In the genomic region with DNA sequence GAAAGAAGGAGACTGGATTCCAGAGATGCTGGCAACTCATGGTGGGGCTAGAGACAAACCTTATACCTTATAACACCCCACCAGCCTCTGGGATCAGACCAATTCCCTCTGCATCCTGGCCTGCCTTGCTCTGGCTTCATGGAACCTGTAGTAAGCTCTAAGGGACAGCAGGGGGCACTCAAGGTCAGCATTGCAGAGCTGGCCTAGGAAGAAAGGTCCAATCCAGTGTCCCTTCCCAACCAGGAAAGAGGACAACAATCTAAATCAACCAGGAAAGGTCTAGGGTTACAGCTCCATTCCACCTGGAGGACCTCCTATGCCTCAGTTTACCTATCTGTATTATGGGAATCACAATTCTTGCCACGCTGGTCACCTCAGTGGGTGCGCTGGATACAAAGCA, we compare ENCODE assay signal across 9 mouse cellular contexts. TPM values are rescaled to one million over a fixed set of nuclear protein-coding genes. Genes with fewer than 3 reads are reported as not detected.
DNase-seq lines count a peak whose midpoint lies in the region; ATAC-seq and TF ChIP-seq lines count a peak whose summit lies in the region.
"Had no signal": no experiment of that assay in that cellular context is flagged by ENCODE, and none has a peak within 500 bp of the region (broad histone marks: within the 10 kb centered on the region; RNA-seq: fewer than 3 reads in every experiment).

No protein-coding gene starts in this region.

- no peak overlapping the region for H3K4me2 ChIP-seq in heart, embryonic 11.5 days
- H3K4me2 ChIP-seq in heart, embryonic 16.5 days (ENCODE audit: low read depth, low read length) = no peak overlapping the region
- H3K4me2 ChIP-seq: limb, embryonic 12.5 days had no signal

- no peak overlapping the region for H3K27ac ChIP-seq in heart, adult 2 months
- no peak overlapping the region for H3K27ac ChIP-seq in heart, embryonic 11.5 days (ENCODE audit: low read depth, low read length)
- no peak overlapping the region for H3K27ac ChIP-seq in heart, embryonic 16.5 days (ENCODE audit: low read length)
- H3K27ac ChIP-seq: limb, embryonic 12.5 days had no signal

- TF ChIP-seq EP300 in heart, adult 2 months (IDR thresholded peaks at IDR 0.05; ENCODE audit: insufficient read depth, low read depth, low read length) = peak; percentile 94

- H3K36me3 ChIP-seq in heart, adult 2 months (ENCODE audit: control insufficient read depth, insufficient read depth, low read length) = no peaks in the 10 kb centered on the region
- no peaks in the 10 kb centered on the region for H3K36me3 ChIP-seq in heart, embryonic 11.5 days (ENCODE audit: control insufficient read depth, insufficient read depth, low read length)
- no peaks in the 10 kb centered on the region for H3K36me3 ChIP-seq in heart, embryonic 16.5 days (ENCODE audit: control insufficient read depth, insufficient read depth)

- no peak for TF ChIP-seq POLR2A in heart, adult 2 months (IDR thresholded peaks at IDR 0.05; ENCODE audit: insufficient read depth, low read depth, low read length)

- H3K4me1 ChIP-seq in heart, adult 2 months (ENCODE audit: control insufficient read depth, insufficient read depth, low read length) = no peaks in the 10 kb centered on the region
- H3K4me1 ChIP-seq in heart, embryonic 11.5 days (ENCODE audit: control insufficient read depth, insufficient read depth, low read length) = peaks cover 3% of the 10 kb centered on the region; the same call in 1 of the 2 replicates
- peaks cover 3% of the 10 kb centered on the region; the same call in 1 of the 2 replicates for H3K4me1 ChIP-seq in heart, embryonic 16.5 days (ENCODE audit: control insufficient read depth, insufficient read depth, low read length)
- H3K4me1 ChIP-seq: limb, embryonic 12.5 days had no signal

- peak; percentile 64 to 69 for DNase-seq in heart, adult 2 months
- peak; percentile 80 for DNase-seq in NIH3T3 (ENCODE audit: low read depth)
- DNase-seq in cerebellum, postnatal 25 days = peak; percentile 68 to 81
- DNase-seq in layer of hippocampus, adult 11-12 months (ENCODE audit: low spot score) = peak; percentile 47
- DNase-seq in lung, postnatal 10 days = peak; percentile 80
- DNase-seq in spleen, postnatal 10 days (ENCODE audit: low spot score in 2 of 2) = peak; percentile 63 to 66

- no peaks in the 10 kb centered on the region for H3K79me2 ChIP-seq in heart, adult 2 months (replicated peaks; ENCODE audit: control insufficient read depth, insufficient read depth, low read length)

- intact Hi-C loops in heart, adult 2 months (cut with DNase I) = loop anchor here (1.0 kb wide), 2 partner anchors 28 to 33 kb away; no protein-coding TSS in a partner anchor

- no peaks in the 10 kb centered on the region for H3K27me3 ChIP-seq in heart, adult 2 months (ENCODE audit: control insufficient read depth, insufficient read depth, low read length)
- H3K27me3 ChIP-seq in heart, embryonic 11.5 days (ENCODE audit: control insufficient read depth, insufficient read depth, low read length) = no peaks in the 10 kb centered on the region
- H3K27me3 ChIP-seq in heart, embryonic 16.5 days (ENCODE audit: control insufficient read depth, insufficient read depth, low read length) = no peaks in the 10 kb centered on the region
- H3K27me3 ChIP-seq: limb, embryonic 12.5 days had no signal

- no peaks in the 10 kb centered on the region for H3K9me3 ChIP-seq in heart, embryonic 11.5 days (replicated peaks; ENCODE audit: control insufficient read depth, low read length)
- no peaks in the 10 kb centered on the region for H3K9me3 ChIP-seq in heart, embryonic 16.5 days (replicated peaks; ENCODE audit: control insufficient read depth, low read length)
- H3K9me3 ChIP-seq: limb, embryonic 12.5 days had no signal

- ATAC-seq in heart, embryonic 11.5 days (replicated peaks; ENCODE audit: insufficient number of reproducible peaks, low FRiP score, low TSS enrichment) = no peak
- 0 out of 2 replicates have a peak, but pooled peaks have one; percentile 29 for ATAC-seq in heart, embryonic 16.5 days (replicated peaks; ENCODE audit: extremely low read depth, insufficient read depth, low FRiP score)

- H3K9ac ChIP-seq in heart, adult 2 months (ENCODE audit: low read depth, low read length) = no peak overlapping the region
- H3K9ac ChIP-seq in heart, embryonic 11.5 days (ENCODE audit: low read depth, low read length) = no peak overlapping the region
- no peak overlapping the region for H3K9ac ChIP-seq in heart, embryonic 16.5 days (ENCODE audit: low read length)

- 99% methylated on average over 2 of the region's 2 CpGs for WGBS in heart, adult 2 months
- 98% methylated on average over 2 of the region's 2 CpGs for WGBS in heart, embryonic 11.5 days (ENCODE audit: insufficient replicate concordance)
- 97% methylated on average over 2 of the region's 2 CpGs for WGBS in heart, embryonic 16.5 days

- TF ChIP-seq CTCF in heart, adult 2 months (IDR thresholded peaks at IDR 0.05) = 0 out of 2 replicates have a peak, but pooled peaks have one; percentile 100

- H3K4me3 ChIP-seq in heart, adult 2 months = no peak overlapping the region
- H3K4me3 ChIP-seq in heart, embryonic 11.5 days (ENCODE audit: low read depth, low read length) = no peak overlapping the region
- H3K4me3 ChIP-seq in heart, embryonic 16.5 days (ENCODE audit: low read length) = no peak overlapping the region
- H3K4me3 ChIP-seq: limb, embryonic 12.5 days had no signal

RNA-seq across cellular contexts. Expression of a gene that starts 18.4 kb away (rescaled TPM):
- total RNA-seq in heart, adult 2 months (2021) = 1 to 10 TPM; 1.9 to 2.0 TPM
- 2.9 and 3.3 TPM in 2 replicates for polyA plus RNA-seq in heart, adult 2 months (2012; rRNA removed)
- polyA plus RNA-seq in heart, embryonic 11.5 days (2014; fragmentation: Nextera tagmentation; extraction: Ambion mirVana) = 2.4 and 3.8 TPM in 2 replicates
- 1.6 and 2.3 TPM in 2 replicates for polyA plus RNA-seq in heart, embryonic 16.5 days (2015; fragmentation: Nextera tagmentation; extraction: Ambion mirVana)

RNA-seq across cellular contexts. Expression of a gene that starts 57.8 kb away (rescaled TPM):
- 10 to 100 TPM; 40.2 to 40.9 TPM for total RNA-seq in heart, adult 2 months (2021)
- 35.1 and 40.3 TPM in 2 replicates for polyA plus RNA-seq in heart, adult 2 months (2012; rRNA removed)
- 21.4 and 26.4 TPM in 2 replicates for polyA plus RNA-seq in heart, embryonic 11.5 days (2014; fragmentation: Nextera tagmentation; extraction: Ambion mirVana)
- 16.9 and 20.2 TPM in 2 replicates for polyA plus RNA-seq in heart, embryonic 16.5 days (2015; fragmentation: Nextera tagmentation; extraction: Ambion mirVana)
